Mouse (Mus musculus): ENCODE measurements around the gene Cenpp.
"Not testable (repeated sequence)": the region's sequence is repeated elsewhere in the genome, so short reads cannot be mapped to it uniquely, and the experiment has no call there.

Gene Cenpp

GRCm38 (mm10) chr13:49607714-49608113, 44.9 kb downstream of the Cenpp start, which contains the start of gene Ogn:
Gene Ogn, plus strand, starts transcription at chr13:49608046.
- DNase-seq (ENCODE audit: low spot score in 2 of 2) = no peak

- DNase-seq (ENCODE audit: low spot score in 2 of 2) = no peak
Observed at GRCm38 (mm10) chr13:49603603-49604002, 49.0 kb downstream of the Cenpp start.

DNA sequence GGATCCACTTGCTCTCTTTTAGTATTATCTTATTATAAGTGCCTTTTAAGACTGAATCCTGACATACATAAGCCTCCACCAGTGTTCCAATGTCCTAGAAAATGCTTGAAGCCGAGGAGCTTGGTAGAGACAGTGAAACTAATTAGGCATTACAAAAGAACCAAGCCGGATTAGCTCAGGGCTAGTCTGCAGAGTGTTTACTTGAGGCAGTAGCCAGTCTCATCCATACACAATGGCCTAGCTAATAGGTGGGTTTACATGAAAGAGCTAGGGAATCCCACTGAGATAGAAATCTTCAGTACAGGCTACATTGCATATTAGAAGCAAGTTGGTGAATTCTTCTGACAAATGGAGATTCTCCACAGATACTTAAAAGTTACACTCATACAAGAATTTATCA, 50.0 kb downstream of the Cenpp start:
- DNase-seq (ENCODE audit: low spot score in 2 of 2) = not testable (repeated sequence)

- DNase-seq (ENCODE audit: low spot score in 2 of 2) = no peak
Observed at GRCm38 (mm10) chr13:49586062-49586461, 66.5 kb downstream of the Cenpp start.

- DNase-seq (ENCODE audit: low spot score in 2 of 2) = peak in 1 of 2 experiments; percentile 22
Observed at GRCm38 (mm10) chr13:49584307-49585005, 68.1 kb downstream of the Cenpp start.

DNA sequence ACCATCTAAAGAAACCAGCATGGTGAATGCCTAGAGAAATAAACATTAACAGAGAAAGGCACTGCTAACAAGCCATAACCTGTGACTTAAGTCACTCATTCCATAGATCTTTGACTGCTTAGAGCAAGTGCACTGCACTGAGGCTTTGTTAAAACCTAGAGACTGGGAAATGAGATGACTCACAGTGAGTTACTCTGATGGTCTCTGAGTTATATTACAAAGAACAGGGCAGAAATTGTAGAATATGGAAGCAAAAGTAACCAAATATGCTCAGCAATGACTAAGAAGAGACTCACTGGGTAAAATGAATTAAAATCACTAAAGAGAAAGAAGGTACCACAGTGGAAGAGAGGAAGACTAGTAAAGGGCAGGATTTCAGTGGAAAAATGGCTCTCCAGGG, 68.7 kb downstream of the Cenpp start:
- no peak for DNase-seq (ENCODE audit: low spot score in 2 of 2)

GRCm38 (mm10) chr13:49581541-49582530, 70.7 kb downstream of the Cenpp start, which contains the start of gene Omd:
Gene Omd, plus strand, starts transcription at chr13:49582462.
- DNase-seq (ENCODE audit: low spot score in 2 of 2) = no peak

DNA sequence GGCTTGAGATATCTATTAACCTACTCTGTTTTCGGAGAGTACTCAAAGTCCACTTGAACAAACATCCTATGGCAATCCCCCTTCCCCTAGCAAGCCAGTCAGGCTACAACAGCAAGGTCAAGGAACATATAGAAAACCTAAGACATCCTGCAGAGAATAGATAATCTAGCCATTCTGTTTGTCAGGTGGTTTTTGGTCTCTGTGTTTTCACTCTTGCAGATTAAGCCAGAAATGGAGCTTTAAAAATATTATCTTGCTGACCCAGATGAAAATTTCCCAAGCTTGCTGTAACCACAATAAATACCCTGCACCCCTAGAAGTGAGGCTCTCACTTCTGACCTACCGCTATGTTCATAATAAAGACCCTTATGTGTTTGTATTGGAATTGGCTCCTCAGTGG, 81.2 kb downstream of the Cenpp start:
- no peak for DNase-seq (ENCODE audit: low spot score in 2 of 2)

- DNase-seq (ENCODE audit: low spot score in 2 of 2) = no peak
Observed at GRCm38 (mm10) chr13:49570371-49570770, 82.2 kb downstream of the Cenpp start.

DNA sequence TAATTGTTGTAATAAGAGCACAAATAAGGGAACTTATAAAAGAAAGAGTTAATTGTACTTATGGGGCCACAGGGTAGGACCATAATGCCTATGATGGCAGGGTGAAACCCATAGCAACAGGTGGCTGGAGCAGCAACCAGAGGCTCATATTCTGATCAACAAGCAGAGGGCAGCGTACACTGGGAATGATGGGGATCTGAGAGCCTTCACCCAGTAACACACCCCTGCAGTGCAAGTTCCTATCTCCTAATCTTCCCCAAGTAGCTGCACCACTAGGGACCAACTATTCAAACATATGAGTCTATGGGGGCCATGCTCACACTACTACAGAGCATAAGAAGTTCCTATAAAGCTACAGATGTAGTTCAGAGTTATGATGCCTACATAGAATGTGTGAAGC, 88.2 kb downstream of the Cenpp start:
- DNase-seq (ENCODE audit: low spot score in 2 of 2) = no peak

DNA sequence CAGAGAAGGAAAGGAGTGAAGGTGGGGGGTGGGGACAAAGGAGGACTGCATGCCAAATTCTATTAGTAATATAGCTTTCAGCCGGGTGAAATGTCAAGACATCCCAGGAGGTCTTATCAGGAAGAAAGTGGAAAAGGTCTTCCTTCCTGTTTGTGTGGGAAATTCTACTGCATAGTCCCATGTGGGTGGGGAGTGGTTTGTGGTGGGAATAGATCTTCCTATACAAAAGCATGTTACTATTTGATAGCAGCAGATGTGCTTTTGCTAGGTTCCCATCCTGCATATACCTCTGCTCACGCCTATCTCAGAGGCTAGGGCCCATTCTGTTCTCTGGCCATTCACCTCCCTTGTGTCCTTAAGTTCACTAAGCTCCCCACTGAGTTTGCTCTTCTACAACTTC, 91.7 kb downstream of the Cenpp start:
- DNase-seq (ENCODE audit: low spot score in 2 of 2) = no peak

DNA sequence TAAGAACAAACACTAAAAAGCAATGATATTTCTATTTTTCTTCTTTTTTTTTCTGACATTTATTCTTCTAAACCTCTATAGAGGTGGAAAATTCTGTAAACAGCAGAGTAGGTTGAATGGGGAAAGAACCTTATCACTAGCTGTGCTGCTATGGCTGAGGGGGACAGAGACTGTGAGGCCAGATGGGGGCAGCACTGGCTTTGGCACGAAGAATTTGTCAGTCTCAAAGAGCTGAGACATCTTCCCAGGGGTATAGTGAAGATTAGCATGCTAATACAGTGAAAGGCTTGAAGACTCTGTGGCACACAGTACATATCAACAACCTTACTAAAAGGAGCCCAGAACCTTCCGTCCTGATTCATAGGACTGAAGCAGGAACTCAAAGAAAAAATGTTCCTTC, 93.4 kb downstream of the Cenpp start:
- no peak for DNase-seq (ENCODE audit: low spot score in 2 of 2)

- no peak for DNase-seq (ENCODE audit: low spot score in 2 of 2)
Observed at GRCm38 (mm10) chr13:49556924-49557323, 95.7 kb downstream of the Cenpp start.

GRCm38 (mm10) chr13:49556203-49556602, 96.4 kb downstream of the Cenpp start:
- no peak for DNase-seq (ENCODE audit: low spot score in 2 of 2)

DNA sequence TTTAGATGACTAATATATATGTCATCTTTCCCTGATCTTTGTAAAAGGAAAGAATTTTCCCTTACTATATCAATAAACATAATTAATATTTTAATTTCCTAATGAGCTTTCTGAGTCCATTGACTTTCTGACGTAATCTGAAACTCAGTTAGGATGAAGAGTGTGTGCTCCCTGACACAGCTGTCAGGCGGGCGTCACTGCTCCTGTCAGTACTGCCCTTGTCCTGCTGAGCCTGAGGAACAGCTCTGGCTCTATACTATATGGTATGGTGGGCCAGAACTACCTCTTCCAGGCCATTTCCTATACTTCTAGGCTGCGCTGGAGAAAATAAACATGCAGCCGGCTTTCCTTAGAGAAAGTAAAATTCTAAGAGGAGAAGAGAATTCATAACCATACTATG, 98.1 kb downstream of the Cenpp start:
- DNase-seq (ENCODE audit: low spot score in 2 of 2) = no peak

- no peak for DNase-seq (ENCODE audit: low spot score in 2 of 2)
Observed at GRCm38 (mm10) chr13:49549616-49550015, 103.0 kb downstream of the Cenpp start.

GRCm38 (mm10) chr13:49547563-49548150, 104.9 kb downstream of the Cenpp start:
- DNase-seq (ENCODE audit: low spot score in 2 of 2) = no peak

GRCm38 (mm10) chr13:49546517-49546916, 106.1 kb downstream of the Cenpp start:
- DNase-seq (ENCODE audit: low spot score in 2 of 2) = no peak

GRCm38 (mm10) chr13:49545646-49546045, 106.9 kb downstream of the Cenpp start:
- no peak for DNase-seq (ENCODE audit: low spot score in 2 of 2)

DNA sequence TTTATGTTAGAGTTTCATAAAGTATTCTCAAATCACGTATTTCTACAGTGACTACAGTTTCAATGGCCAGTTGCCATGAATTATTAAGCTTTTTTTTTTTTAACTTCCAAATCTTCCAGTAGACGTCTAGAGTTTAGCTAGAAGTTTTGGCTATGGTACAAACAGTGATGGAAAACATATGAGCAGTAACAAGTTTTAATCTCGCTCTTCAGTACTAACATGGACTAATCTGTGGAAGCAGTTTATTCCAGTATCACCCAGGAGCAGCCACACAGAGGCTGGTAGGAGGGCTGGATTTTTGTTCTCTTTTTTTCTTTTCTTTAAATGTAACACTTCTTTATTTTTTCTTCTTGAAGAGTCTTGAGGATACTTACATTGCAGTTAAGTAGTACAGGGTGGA, 108.3 kb downstream of the Cenpp start, which contains the start of gene Aspn:
Gene Aspn, plus strand, starts transcription at position 165 of the 400 bp plus-strand sequence.
- DNase-seq (ENCODE audit: low spot score in 2 of 2) = no peak

- DNase-seq (ENCODE audit: low spot score in 2 of 2) = no peak
Observed at GRCm38 (mm10) chr13:49538693-49539092, 113.9 kb downstream of the Cenpp start.

GRCm38 (mm10) chr13:49536946-49537345, 115.6 kb downstream of the Cenpp start:
- no peak for DNase-seq (ENCODE audit: low spot score in 2 of 2)
